Mouse (Mus musculus) gastrocnemius, postnatal 4 days (tissue): ENCODE results near the gene Chek2. TPM values are rescaled to one million over a fixed set of nuclear protein-coding genes. Genes with fewer than 3 reads are reported as not detected.
A peak's percentile ranks its signal among the peaks of the same experiment; 100 is the strongest.
"Not testable (repeated sequence)": the region's sequence is repeated elsewhere in the genome, so short reads cannot be mapped to it uniquely, and the experiment has no call there.

Experiments used
- DNase-seq, 2 experiments: peaks; one replicate each; pipeline ENCODE4 v3.0.0; 2021 to 2022; ENCODE audit warnings: low spot score in 2 of 2, mixed read lengths in 2 of 2
- total RNA-seq, 2 experiments: library from RNA; stranded (reverse); gene quantifications; 2 replicates each; pipeline ENCODE4 v1.2.3; 2021

Gene Chek2
- total RNA-seq, 2 experiments from 2014 or later: 4.8 to 5.8 TPM

DNA sequence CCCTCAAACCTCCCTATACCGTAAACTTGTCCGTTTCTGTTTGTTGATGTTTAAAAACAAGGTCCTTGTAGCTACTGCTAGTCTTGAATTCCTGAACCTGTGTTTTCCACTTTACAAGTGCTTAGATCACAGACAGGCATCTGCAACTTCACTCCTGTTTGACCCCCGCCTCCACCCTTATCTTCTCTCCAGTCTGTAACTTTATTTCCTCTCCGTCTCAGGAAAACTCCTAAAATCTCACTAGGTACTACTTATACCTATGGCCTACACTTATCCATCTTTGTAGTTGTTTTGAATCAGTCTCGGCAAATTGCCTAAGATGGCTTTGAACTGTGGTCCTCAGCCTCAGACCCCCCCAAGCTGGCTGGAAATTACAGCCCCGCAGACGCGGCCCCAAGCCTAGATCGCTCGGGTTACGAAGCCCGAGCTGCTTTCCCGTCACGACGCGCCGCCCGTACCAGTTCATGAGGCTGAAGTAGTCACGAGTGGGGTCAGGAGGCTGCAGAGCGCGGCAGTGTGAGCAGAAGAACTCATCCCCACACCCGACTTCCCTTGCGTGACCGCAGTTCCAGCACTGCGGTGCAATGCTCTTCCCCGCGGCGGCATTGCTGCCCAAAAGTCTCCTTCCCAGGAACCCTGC is 621 bp upstream of the Chek2 start:
- no peak for DNase-seq

DNA sequence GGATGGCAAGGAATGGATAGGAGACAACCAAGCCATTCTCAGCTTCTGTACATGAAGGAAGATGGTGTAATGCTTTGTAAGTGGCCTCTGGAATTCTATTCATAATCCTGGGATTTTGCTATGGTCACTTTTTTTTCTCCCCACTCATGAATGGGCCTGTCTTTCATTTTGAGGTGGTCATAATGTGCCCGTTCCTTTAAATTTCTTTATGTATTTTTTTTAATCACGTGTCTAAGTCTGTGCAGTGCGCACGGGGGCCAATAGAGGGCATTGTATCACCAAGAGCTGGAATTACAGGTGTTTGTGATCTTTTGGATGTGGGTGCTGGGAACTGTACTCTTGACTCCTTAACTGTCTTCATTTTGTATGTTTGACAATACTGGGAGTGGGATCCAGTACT is 686 bp downstream of the Chek2 start:
- DNase-seq: no peak

DNA sequence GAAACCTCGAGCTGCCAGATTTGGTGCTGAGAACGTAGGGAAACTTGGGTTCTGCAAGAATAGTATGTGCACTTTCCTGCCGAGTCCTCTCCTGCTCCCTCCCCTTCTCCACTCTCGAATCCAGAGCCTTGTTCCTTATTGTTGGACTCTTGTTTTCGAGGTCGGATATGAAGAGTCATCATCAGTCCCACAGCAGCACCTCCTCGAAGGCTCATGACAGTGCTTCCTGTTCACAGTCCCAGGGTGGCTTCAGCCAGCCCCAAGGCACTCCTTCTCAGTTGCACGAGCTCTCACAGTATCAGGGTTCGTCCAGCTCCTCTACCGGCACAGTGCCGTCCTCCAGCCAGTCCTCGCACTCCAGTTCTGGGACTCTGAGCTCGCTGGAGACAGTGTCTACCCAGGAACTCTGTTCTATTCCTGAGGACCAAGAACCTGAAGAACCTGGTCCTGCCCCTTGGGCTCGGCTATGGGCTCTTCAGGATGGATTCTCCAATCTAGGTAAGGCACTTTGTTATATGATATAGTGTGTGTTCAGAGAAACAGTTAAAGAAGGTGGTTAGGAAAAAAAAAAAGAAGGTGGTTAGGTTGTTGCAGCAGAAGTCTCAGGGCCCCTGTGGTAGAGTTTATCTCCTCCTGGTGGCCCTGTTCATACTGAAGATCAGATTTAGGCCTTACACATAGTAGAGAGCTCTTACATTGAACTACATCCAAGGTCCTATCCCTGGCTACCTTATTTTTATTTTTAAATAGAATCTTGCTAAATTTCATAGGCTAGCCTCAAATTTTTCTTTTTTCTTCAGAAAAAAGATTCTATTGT is 1.5 kb downstream of the Chek2 start:
- DNase-seq: no peak

DNA sequence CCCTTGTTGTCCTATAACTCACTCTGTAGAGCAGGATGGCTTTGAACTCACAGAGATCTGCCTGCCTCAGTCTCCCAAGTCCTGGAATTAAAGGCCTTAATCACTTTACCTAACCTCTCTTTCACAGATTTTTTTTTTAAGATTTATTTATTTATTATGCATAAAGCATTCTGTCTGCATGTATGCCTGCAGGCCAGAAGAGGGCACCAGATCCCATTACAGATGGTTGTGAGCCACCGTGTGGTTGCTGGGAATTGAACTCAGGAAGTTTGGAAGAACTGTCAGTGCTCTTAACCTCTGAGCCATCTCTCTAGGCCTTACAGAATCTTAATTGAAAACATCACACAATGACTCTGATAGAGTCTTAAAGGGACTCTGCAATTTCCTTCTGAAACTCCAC is 13.2 kb downstream of the Chek2 start:
- no peak for DNase-seq

DNA sequence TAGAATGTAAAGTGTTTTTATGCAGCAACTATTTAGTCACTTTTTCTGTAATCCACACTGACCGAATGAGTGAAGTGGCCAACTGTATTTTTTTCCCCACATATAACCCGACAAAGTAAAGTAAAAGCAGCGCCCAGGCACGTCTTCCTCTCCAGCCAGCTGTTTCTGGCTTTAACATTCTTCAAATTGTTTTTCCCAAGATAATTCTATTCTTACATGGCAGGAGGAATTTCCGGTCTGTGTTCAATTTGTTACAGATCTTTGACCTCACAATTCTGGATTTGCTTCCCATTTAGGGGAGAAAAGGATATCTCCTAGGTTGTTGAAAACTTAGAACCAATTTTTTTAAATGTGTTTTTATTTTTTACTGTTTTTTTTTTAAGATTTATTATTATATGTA is 17.3 kb downstream of the Chek2 start:
- DNase-seq: no peak

DNA sequence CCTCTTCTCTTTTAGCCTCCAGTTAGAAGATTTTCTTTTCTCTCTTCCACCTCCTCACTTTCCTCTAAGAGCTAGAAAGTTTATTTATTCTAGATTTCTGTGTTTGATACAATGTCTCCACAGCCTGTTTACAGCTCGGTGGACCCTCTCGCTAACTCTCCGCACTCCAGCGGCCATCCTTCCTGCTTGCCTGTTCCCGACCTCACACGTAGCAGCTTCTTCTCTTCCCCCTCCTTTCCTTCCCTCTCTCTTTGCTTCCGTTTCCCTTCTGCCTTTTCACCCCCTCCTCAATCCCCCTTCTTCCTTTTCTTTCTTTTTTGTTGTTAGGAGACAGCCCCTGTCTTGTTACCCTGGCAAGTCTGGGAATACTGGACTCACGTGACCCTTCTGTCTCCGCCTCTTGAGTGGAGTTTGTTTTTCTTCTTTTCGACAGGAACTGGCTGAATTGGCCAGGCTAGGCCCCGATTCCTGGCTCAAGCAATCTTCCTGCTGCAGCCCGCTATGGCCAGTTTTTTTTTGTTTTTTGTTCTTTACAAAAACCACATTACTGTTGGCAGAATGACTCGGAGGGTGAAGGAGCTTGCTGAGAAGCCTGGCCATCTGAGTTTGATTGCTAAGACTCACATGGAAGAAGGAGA is 19.4 kb downstream of the Chek2 start:
- peak in 1 of 2 experiments; percentile 32 for DNase-seq

DNA sequence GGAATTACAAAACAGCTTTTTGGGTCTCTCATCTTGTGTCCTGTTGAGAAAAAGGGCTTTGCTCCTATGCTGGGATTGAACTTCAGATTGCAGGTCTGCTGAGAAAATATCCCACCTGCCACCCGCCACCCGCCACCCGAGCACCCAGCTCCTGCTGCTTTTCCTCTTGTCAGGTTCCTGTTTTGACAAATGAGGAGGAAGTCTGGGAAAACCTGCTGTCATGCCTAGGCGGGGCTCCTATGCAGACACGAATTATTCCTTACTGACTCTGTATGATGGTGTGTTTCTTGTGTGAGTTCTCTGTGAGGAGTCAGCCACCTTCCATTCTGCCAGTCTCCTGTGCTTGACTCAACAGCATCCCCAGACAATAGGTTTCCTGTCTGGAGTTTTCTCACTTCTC is 20.7 kb downstream of the Chek2 start:
- no peak for DNase-seq

DNA sequence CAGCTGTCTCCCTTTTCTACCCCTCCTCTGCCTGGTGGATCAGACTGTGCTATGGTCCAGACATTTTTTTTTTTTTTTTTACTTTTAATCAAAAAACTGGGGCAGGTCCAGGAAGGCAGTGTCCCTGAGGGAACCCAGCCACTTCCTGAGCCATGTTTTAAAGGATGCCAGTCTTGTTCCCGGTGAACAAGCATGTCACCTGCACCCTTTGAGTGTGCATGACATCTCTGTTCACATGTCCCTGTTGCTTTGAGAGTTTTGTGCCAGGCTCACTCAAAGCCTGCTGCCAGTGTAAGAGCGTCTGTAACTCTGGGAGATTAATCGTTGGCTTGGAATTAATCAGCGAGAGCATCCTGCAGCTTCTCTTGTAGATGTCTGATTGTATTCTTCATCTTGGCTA is 28.7 kb downstream of the Chek2 start:
- no peak for DNase-seq

DNA sequence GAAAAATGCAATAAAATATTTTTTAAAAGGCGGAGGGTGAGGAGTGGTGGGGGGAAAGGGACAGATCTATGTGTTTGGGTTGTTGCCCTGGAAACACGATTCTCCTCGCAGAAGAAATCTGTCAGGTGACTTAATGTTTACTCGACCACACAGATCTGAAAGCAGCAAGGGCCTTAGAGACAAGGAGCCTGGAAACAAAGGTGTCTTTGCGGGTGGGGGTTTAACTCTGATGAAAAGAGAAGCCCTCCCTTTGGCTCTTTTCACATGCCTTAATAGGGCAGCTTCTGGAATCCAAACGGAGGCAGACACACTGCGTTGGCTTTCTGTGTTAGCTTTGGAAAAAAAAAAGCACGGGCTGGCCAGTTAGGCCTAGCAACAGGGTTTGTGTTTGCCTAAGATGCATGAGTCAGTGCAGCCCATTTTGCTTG is 29.5 kb downstream of the Chek2 start:
- no peak for DNase-seq

DNA sequence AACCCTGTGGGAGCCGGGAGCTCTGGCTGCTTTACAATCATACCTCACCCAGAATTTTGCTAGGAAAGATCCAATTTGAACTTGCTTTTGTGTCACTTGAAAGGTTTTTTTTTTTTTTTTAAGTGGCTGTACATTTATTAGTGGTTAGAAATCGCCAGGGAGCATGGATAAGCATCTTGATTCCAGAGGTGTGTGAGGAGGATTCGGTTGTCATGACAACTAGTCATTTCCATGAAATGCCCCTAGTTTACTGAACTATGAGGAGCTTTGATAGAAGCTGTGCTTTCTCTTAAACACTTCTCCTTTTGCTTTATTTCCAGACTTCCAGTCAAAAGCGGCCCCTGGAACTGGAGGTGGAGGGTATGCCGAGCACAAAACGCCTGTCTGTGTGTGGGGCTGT is 33.4 kb downstream of the Chek2 start:
- DNase-seq: no peak

DNA sequence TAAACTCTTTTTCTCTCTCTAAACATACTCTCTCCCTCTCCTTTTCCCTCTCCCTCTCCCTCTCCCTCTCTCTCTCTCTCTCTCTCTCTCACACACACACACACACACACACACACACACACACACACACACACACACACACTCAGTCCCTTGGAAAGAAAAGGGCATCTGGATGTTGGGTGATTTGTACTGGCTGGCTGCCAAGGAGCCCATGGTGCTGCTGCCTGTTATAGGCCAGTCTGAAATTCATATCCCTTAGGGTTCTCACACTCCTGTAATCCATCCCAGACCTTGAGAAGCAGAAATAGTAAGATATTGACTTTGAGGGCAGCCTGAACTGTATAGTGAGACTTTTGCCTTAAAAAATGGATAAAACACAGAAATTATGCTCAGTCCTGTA is 34.9 kb downstream of the Chek2 start:
- no peak for DNase-seq

DNA sequence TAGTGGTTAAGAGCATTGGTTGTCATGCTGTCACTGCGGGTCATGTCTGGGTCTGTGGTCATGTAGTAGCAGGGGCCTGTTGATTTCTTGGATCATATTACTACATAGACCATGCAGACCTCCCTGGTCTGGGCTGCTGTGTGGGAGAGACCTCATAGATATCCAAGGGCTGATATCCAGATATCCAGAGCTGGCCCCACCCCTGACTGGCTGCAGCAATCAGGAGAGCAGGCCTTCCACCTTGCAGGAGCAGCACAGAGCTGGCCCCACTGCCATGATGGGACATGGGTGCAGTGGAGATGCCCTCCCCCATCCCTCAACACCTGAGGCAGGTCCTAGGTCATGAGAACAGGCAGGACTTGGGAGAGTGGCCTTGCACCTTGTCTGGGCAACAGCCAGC is 35.5 kb downstream of the Chek2 start:
- DNase-seq: no peak

DNA sequence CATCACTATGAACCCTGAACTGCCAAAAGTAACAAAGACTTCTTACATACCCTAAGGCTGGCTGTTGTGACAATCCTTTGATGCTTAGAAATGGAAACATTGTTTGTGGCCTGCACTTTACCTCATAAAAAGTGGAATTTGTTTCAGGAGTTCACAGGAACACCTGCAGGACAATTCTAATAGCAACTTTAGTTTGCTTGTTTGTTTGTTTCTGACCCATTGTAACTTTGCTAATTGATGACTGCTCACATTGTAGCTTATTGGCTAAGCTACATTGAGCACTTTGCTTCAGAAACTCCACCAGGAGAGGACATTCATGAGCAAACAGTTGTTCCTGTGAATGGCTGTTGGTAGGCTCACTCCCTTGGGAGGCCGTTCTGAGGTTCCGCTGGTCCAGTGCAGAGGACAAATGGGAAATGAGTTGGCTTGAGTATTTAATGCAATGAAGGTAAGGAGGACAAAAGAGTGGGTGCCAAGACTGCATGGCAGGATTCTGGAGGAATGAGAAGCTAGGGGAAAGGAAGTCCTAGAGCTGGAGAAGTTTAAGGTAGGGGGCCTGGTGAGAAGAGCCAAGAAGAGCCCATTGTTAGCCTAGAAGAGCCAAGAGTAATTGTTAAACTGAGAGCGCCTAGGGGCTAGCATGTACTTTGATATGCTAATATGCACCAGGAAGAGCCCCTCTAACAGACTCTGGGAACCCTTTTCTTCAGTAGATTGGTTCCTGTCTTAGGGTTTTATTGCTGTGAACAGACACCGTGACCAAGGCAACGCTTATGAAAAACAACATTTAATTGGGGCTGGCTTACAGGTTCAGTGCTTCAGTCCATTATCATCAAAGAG is 38.1 kb downstream of the Chek2 start:
- no peak for DNase-seq

DNA sequence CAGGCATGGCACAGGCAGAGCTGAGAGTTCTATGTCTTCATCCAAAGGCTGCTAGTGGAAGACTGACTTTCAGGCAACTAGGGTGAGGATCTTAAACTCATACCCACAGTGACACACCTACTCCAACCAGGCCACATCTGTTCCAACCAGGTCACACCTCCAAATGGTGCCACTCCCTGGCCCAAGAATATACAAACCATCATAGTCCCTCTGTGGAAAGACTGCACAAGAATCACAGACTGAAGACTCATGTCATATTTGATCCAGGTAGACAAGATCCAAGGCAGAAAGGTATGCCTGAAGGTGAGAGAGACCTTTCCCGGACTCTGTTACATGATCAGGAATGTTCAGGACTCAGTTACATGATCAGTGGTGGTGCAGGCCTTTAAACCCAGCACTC is 38.7 kb downstream of the Chek2 start:
- not testable (repeated sequence) for DNase-seq

DNA sequence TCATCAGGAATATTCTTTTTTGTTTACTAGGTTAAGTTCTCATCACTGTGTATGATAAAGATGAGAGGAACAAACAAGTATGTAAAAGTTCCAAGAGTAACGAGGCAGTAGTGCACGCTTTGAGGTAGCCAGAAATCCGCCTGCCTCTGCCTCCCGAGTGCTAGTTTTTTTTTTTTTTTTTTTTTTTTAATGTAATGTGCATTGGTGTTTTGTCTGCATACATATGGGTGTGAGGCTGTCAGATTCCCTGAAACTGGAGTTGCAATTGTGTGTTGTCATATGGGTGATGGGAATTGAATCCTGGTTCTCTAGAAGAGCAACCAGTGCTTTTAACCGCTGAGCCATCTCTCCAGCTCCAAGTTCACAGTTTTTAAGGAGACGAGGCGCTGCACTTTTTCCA is 39.3 kb downstream of the Chek2 start:
- DNase-seq: no peak

DNA sequence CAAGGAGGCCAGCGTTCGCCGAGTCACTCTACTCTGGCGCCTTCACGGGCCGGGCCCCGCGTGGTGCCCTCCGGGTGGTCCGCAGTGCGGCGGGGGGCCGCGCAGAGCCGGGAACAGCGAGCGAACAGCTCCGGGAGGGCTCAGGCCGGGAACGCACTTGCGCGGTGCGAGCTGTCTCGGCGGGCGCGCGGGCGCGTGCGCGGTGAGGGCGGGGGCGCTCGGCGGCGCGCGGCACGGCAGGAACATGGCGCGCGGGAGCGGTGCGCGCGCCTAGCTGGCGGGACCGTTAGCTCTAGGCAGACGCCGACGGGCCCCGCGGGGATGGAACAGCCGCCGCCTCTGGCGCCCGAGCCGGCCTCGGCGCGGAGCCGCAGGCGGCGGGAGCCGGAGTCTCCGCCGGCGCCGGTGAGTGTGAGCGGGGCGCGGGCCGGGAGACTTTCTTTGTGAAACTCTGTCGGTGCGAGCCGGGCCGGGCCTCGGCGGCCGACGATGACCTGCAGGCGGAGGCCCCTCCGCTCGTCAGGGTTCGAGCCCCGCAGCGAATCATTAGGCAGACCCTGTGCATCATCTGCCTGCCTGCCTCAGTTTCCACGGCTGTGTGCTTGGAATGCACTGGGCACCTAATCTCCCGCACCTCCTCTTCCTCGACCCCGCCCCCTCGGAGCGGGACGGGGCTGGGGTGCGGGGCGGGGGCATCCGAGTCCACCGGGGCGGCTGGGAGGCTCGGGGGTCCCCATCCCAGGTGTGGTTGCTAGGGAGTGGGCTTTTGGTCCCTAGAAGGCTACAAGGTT is 40.0 kb downstream of the Chek2 start, which contains the start of gene Ttc28:
Gene Ttc28 (plus strand): TSS at position 220 of the 791 bp plus-strand sequence.
- DNase-seq: peak; percentile 85 to 90

DNA sequence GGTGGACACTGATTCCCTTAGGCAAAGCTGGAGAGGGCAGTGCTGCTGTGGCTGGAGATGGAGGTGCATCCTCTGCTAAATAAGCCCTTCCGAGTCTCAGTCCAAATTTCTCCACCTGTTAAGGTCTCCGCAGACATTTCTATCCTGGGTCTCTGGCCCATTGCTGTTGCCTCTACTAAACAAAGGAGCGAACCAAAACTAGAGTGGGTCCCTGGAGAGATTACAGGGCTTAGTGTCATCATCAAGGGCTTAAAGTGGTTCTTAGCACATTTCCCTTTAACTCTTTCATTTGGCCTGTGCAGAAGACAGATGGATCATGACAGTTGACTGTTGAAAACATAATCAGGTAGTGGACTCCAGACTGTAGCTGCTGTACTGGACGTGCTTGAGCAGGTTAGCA is 48.8 kb downstream of the Chek2 start:
- DNase-seq: no peak

DNA sequence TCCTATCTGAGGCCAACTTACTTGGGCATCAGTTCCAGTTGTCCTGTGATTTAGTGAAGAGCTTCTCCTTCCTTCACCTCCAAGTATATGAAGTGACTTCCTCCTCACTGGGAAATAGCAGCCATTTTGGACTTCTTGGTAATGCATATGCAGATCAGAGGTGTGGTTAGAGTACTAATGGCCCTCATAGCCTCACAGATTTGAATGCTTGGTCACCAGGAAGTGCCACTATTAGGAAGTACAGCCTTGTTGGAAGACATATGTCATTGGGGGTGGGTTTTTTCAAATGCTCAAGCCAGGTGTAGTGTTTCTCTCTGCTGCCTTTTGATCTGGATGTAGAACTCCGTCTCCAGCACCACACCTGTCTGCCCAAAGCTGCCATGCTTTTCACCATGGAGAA is 50.2 kb downstream of the Chek2 start:
- DNase-seq: no peak

DNA sequence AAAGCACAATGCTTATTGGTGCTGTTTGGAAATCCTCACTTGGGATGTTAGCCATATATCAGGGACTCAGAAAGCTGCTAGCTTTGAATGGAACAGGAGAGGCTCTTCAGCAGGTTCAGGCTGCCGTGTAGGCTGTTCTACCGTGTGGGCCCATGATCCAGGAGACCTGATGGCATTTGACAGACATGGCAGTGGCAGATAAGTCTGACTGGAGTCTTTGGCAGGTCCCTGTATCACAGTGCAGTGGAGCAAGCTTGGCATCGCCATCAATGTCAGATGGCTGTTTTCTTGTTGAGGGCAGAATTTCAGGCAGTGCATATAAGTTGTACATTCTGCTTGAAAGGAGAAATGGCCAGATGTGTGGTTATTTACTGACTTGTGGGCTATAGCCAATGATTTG is 50.8 kb downstream of the Chek2 start:
- no peak for DNase-seq

DNA sequence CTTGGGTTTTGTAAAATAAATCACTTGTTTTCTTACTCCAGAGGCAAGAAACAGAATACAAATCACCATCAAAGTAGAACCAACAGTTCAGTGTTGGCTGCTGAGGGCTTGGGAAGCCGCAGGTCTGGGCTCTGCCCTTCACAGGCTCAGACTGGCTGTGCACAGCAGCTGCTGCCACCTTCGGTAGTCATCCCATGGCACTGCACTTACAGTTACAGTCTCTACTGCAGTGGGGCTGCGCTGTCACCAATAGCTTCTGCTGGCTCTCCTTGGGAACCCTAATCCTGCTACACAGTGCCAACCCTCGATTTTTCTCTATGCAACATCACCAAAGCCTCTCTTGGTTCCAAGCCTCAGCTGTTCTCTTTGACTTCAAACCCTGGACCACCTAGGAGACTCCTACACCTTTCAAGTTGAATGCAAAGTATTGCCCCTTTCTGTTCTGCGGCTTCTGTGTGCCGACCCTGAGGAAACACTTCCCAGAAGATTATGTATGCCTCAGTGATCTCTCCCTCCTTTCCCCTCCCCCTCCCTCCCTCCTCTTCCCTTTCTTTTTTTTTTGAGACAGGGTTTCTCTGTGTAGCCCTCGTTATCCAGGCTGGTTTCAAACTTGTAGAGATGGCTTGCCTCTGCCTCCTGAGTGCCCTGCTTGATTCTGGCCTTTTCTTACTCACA is 57.5 kb downstream of the Chek2 start:
- DNase-seq: no peak
